Mouse (Mus musculus) embryonic facial prominence, embryonic 11.5 days (tissue): Measurements from ENCODE around the gene Trim72. TPM values are rescaled to one million over a fixed set of nuclear protein-coding genes. Genes with fewer than 3 reads are reported as not detected.
"Not testable (repeated sequence)": the region's sequence is repeated elsewhere in the genome, so short reads cannot be mapped to it uniquely, and the experiment has no call there.

Experiments used
- ATAC-seq: fragments of 200-750 bp; cut with Nextera tagmentation; replicated peaks from 2 replicates; pipeline ENCODE4 v1.8.0; 2017; ENCODE audit warnings: low read depth; ENCODE audit not compliant: insufficient number of reproducible peaks, low FRiP score, low TSS enrichment
- DNase-seq: peaks from one replicate; pipeline ENCODE4 v3.0.0-alpha.2; 2015; ENCODE audit warnings: low spot score
- H3K27ac ChIP-seq: fragments of 300-500 bp; sonication (generic); replicated peaks from 2 replicates; pipeline ENCODE4 v1.5.1; 2014; ENCODE audit warnings: mild to moderate bottlenecking, low read depth, low read length, control low read depth
- H3K27me3 ChIP-seq: fragments of 300-500 bp; sonication (generic); 2 replicates; pipeline ENCODE4 v1.6.1; 2014; ENCODE audit warnings: mild to moderate bottlenecking, low read length, moderate library complexity, mixed read lengths; ENCODE audit not compliant: control insufficient read depth, insufficient read depth
- H3K36me3 ChIP-seq: fragments of 300-500 bp; sonication (generic); replicated peaks from 2 replicates; pipeline ENCODE4 v1.6.1; 2014; ENCODE audit warnings: low read depth, mild to moderate bottlenecking, low read length, moderate library complexity, mixed read lengths; ENCODE audit not compliant: control insufficient read depth, insufficient read depth
- H3K4me1 ChIP-seq: fragments of 300-500 bp; sonication (generic); 2 replicates; pipeline ENCODE4 v1.6.1; 2014; ENCODE audit warnings: low read length, mixed read lengths; ENCODE audit not compliant: control insufficient read depth, insufficient read depth
- H3K4me2 ChIP-seq: fragments of 300-500 bp; sonication (generic); 2 replicates; pipeline ENCODE4 v1.6.1; 2014; ENCODE audit warnings: low read depth, mild to moderate bottlenecking, control low read depth, low read length, moderate library complexity
- H3K4me3 ChIP-seq: fragments of 300-500 bp; sonication (generic); 2 replicates; pipeline ENCODE4 v1.5.1; 2014; ENCODE audit warnings: low read depth, low read length, control low read depth
- H3K9ac ChIP-seq: fragments of 300-500 bp; sonication (generic); replicated peaks from 2 replicates; pipeline ENCODE4 v1.6.1; 2014; ENCODE audit warnings: mild to moderate bottlenecking, control low read depth, low read length
- H3K9me3 ChIP-seq: fragments of 300-500 bp; sonication (generic); replicated peaks from 2 replicates; pipeline ENCODE4 v1.6.1; 2016; ENCODE audit warnings: mild to moderate bottlenecking, low read length, inconsistent platforms, mixed read lengths; ENCODE audit not compliant: control insufficient read depth
- WGBS: fragments of 180-500 bp; shearing (Covaris S2); extraction: QIAGEN DNeasy Blood & Tissue Kit; methylation state at CpG from one replicate; pipeline ENCODE4 v1.1.7; 2014; 5-methylcytosine and 5-hydroxymethylcytosine counted together
- polyA plus RNA-seq: library from polyadenylated mRNA; unstranded; fragments of >200 nt; fragmentation: Nextera tagmentation; extraction: Ambion mirVana; gene quantifications from 2 replicates; pipeline ENCODE4 v1.2.1, GENCODE M21; 2014

Gene Trim72
- polyA plus RNA-seq, 1 experiment from 2014 or later = 0.10 TPM

GRCm38 (mm10) chr7:128031403-128031976 lies 27.7 kb downstream of the Trim72 start:
- ATAC-seq (no peak; the same call in 1 of the 2 replicates), DNase-seq (peak; percentile 70)
- Histone ChIP-seq H3K4me2 (no peak overlapping the region), H3K27ac (no peak overlapping the region), H3K27me3 (no peaks in the 10 kb centered on the region), H3K4me3 (no peak overlapping the region), H3K9ac (no peak overlapping the region), H3K4me1 (no peaks in the 10 kb centered on the region), H3K9me3 (no peaks in the 10 kb centered on the region), H3K36me3 (no peaks in the 10 kb centered on the region)
- 36% methylated on average over 9 of the region's 9 CpGs for WGBS

GRCm38 (mm10) chr7:128032290-128032988 lies 28.7 kb downstream of the Trim72 start:
- no peak overlapping the region for H3K27ac ChIP-seq
- H3K4me3 ChIP-seq = no peak overlapping the region
- ATAC-seq (no peak), DNase-seq (no peak)
- no peaks in the 10 kb centered on the region for H3K9me3 ChIP-seq
- no peak overlapping the region for H3K9ac ChIP-seq
- H3K36me3 ChIP-seq = no peaks in the 10 kb centered on the region
- H3K4me1 ChIP-seq = no peaks in the 10 kb centered on the region
- 93% methylated on average over 5 of the region's 5 CpGs for WGBS
- no peak overlapping the region for H3K4me2 ChIP-seq
- no peaks in the 10 kb centered on the region for H3K27me3 ChIP-seq

- ATAC-seq = no peak
- no peaks in the 10 kb centered on the region for H3K36me3 ChIP-seq
- WGBS = 96% methylated on average over 3 of the region's 3 CpGs
Measured at GRCm38 (mm10) chr7:128032989-128033293, 29.2 kb downstream of the Trim72 start.

GRCm38 (mm10) chr7:128033616-128034015 lies 29.9 kb downstream of the Trim72 start:
- Histone ChIP-seq H3K36me3 (no peaks in the 10 kb centered on the region), H3K9me3 (no peaks in the 10 kb centered on the region), H3K9ac (no peak overlapping the region), H3K27ac (no peak overlapping the region), H3K4me2 (no peak overlapping the region), H3K4me1 (no peaks in the 10 kb centered on the region), H3K27me3 (no peaks in the 10 kb centered on the region), H3K4me3 (no peak overlapping the region)
- no peak for ATAC-seq
- no peak for DNase-seq
- 89% methylated on average over 4 of the region's 4 CpGs for WGBS

More at GRCm38 (mm10) chr7:128032989-128033293, 29.2 kb downstream of the Trim72 start:
- H3K4me3 ChIP-seq = no peak overlapping the region
- H3K9ac ChIP-seq = no peak overlapping the region
- no peak for DNase-seq
- no peaks in the 10 kb centered on the region for H3K27me3 ChIP-seq
- H3K9me3 ChIP-seq = no peaks in the 10 kb centered on the region
- no peaks in the 10 kb centered on the region for H3K4me1 ChIP-seq
- no peak overlapping the region for H3K27ac ChIP-seq
- H3K4me2 ChIP-seq = no peak overlapping the region

- not testable (repeated sequence) for ATAC-seq, H3K27ac ChIP-seq, H3K27me3 ChIP-seq, H3K9ac ChIP-seq, H3K4me1 ChIP-seq, DNase-seq, H3K9me3 ChIP-seq, H3K4me2 ChIP-seq, H3K4me3 ChIP-seq, H3K36me3 ChIP-seq
- 78% methylated on average over 15 of the region's 15 CpGs for WGBS
Measured at GRCm38 (mm10) chr7:128042161-128042820, 38.5 kb downstream of the Trim72 start.

GRCm38 (mm10) chr7:128044142-128044785 lies 40.5 kb downstream of the Trim72 start:
- Histone ChIP-seq H3K27ac (no peak overlapping the region), H3K9ac (no peak overlapping the region), H3K9me3 (no peaks in the 10 kb centered on the region), H3K4me1 (no peaks in the 10 kb centered on the region), H3K4me2 (no peak overlapping the region), H3K4me3 (no peak overlapping the region), H3K36me3 (no peaks in the 10 kb centered on the region), H3K27me3 (no peaks in the 10 kb centered on the region)
- ATAC-seq (no peak), DNase-seq (no peak)
- WGBS = 81% methylated on average over 4 of the region's 4 CpGs

GRCm38 (mm10) chr7:128045640-128046039 lies 41.9 kb downstream of the Trim72 start:
- ATAC-seq (no peak), DNase-seq (no peak)
- Histone ChIP-seq H3K27me3 (no peaks in the 10 kb centered on the region), H3K4me1 (no peaks in the 10 kb centered on the region), H3K4me3 (no peak overlapping the region), H3K4me2 (no peak overlapping the region), H3K9me3 (no peaks in the 10 kb centered on the region), H3K27ac (no peak overlapping the region), H3K9ac (no peak overlapping the region), H3K36me3 (no peaks in the 10 kb centered on the region)
- WGBS = 69% methylated on average over 2 of the region's 2 CpGs

- H3K9ac ChIP-seq = no peak overlapping the region
- H3K27me3 ChIP-seq = no peaks in the 10 kb centered on the region
- H3K4me2 ChIP-seq = no peak overlapping the region
- H3K36me3 ChIP-seq = no peaks in the 10 kb centered on the region
- 88% methylated on average over 4 of the region's 4 CpGs for WGBS
- H3K27ac ChIP-seq = no peak overlapping the region
- DNase-seq = no peak
- no peaks in the 10 kb centered on the region for H3K9me3 ChIP-seq
- no peak overlapping the region for H3K4me3 ChIP-seq
- H3K4me1 ChIP-seq = no peaks in the 10 kb centered on the region
- ATAC-seq = no peak
Measured at GRCm38 (mm10) chr7:128048819-128049218, 45.1 kb downstream of the Trim72 start.
